Mouse (Mus musculus) heart, postnatal 14 days (tissue): ENCODE measurements around the gene Zbtb7a. TPM values are rescaled to one million over a fixed set of nuclear protein-coding genes. Genes with fewer than 3 reads are reported as not detected.
"Not testable (repeated sequence)": the region's sequence is repeated elsewhere in the genome, so short reads cannot be mapped to it uniquely, and the experiment has no call there.

Source experiments
- DNase-seq, 2 experiments: peaks; one replicate each; pipeline ENCODE4 v3.0.0; 2021 to 2022
- intact Hi-C: fragments of 180-260 bp; cut with DNase I; formaldehyde crosslinking; loops from one replicate; pipeline ENCODE4 v1.15.1; 2025
- total RNA-seq, 2 experiments: library from RNA; stranded (reverse); gene quantifications; 2 replicates each; pipeline ENCODE4 v1.2.3; 2021

Zbtb7a gene
- total RNA-seq, 2 experiments from 2014 or later = 40.8 to 43.2 TPM

DNA sequence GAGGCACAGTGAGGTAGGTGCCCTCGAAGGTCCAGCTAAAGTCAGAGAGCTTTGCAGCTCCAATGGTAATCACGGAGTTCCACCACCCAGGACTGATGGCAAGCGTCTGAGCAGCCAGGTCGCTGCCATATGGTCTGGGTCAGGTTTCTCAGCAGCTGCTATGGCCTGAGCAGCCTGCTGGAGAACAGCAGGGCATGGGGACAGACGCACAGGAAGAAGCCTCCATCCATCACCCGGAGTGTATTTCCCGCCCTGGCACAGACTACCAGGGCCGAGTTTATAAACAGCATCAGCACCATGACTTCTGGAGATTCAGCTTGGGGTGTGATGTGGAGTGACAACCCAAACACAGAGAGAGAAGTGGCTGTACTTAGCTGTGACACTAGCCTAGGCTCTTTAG lies 30.1 kb downstream of the Zbtb7a start:
- no peak for DNase-seq
- intact Hi-C loops = no loop called here

DNA sequence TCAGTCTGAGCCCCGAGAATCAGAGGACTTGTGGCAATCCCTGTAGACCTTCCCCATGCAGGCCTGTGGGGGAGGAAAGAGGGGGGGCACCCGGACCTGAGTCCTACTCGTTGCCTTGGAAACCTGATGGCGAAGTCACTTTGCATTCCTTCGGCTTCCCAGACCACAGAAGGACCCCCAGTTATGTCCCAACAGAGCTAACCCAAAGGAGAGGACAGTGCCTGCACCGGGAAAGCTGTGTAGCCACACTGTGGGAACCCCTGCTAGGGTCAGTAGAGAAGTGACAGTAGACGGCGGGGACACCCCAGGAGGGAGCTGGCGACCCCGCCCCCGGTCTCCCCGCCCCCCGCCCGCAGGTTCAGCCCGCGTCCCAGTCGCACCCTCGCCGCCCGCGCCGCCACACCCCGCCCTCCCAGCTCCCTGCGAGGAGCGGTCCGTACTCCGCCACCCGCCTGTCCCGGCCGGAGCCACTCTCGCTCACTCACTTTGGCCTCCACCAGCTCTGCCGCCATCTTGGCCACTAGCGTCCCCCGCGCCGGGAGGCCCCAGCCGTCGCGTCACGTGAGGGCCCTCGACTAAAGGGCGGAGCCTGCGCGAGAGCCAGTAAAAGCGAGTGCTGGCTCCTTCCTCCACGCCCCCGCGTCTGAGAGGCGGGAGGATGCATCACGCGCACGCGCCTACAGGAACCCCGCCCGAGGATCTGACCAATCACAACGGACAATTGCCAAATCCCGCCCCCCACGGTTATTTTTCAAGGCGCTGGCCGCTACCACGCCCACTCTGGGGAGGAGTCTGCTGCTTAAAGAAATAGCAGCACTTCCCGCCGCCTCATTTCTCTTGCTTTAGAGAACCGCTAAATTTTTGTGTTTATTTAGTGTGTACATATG lies 32.4 kb downstream of the Zbtb7a start, which contains the start of gene Pias4:
Gene Pias4 (minus strand): TSS at position 724 of the 887 bp plus-strand sequence.
- DNase-seq = peak; percentile 100
- intact Hi-C loops = loop anchor here (2.0 kb wide), 1 partner anchor 29 kb away; no protein-coding TSS in a partner anchor

DNA sequence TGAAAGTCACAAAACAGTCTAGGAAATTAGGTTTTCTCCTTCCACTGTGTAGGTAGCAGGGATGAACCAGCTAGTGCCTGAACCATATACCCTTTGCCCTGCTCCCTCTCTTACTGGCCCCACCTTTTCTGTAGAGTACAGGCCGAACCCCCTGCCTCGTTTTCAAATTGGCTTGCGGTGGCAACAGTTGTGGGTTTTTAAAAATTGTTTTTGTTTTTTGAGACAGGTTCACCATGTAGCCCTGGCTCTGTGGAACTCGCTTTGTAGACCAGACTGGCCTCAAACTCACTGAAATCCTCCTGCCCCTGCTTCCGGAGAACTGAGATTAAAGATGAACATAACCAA lies 33.0 kb downstream of the Zbtb7a start:
- DNase-seq = no peak
- intact Hi-C loops = no loop called here

DNA sequence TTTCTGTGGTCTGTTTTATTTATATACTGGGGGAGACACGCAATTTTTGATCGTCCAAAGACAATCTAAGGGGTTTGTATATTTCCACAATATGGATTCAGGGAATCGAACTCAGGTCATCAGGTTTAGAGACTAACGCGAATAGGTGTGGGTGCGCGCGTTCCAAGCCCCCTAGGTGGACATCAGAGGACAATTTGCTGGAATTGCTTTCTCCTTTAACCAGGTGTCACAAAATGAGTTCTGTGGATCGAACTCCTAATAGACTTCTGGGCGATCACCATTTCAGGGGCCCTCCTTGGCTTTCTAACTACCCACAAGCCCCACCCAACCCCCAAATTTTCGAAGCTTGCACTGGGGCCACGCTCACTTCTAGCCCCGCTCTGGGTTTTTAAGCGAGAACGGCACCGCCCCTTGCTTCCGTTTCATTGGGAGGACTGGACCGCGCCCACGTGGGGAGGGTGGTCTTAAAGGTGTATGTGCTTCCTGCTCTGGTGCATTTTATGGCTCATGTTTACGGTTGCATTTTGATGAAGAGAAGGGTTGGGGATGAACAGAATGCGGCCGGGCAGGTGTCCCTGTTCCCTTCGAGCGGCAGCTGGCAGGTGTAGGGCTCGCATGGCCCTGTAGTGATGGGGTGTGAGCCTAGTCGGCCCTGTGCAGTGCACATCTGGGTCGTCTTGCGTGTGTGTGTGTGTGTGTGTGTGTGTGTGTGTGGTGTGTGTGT lies 33.7 kb downstream of the Zbtb7a start:
- intact Hi-C loops = no loop called here
- peak; percentile 84 to 85 for DNase-seq

DNA sequence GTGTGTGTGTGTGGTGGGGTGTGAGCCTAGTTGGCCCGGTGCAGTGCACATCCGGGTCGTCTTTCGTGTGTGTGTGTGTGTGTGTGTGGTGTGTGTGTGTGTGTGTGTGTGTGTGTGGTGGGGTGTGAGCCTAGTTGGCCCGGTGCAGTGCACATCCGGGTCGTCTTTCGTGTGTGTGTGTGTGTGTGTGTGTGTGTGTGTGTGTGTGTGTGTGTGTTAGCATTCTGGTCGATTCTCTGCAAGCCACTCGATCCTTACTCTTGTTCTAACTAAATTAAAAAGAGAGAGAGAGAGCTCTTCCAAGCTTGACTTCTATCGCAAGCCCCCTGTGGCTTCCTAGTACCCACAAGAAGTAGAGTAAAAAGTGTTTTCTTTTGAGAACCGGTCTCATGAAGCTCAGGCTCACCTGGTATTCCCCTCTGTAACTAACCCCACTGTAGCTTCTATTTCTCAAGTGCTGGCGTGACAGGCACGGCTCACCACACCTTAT lies 34.4 kb downstream of the Zbtb7a start:
- intact Hi-C loops = not testable (repeated sequence)
- peak in 1 of 2 experiments; percentile 32 for DNase-seq

DNA sequence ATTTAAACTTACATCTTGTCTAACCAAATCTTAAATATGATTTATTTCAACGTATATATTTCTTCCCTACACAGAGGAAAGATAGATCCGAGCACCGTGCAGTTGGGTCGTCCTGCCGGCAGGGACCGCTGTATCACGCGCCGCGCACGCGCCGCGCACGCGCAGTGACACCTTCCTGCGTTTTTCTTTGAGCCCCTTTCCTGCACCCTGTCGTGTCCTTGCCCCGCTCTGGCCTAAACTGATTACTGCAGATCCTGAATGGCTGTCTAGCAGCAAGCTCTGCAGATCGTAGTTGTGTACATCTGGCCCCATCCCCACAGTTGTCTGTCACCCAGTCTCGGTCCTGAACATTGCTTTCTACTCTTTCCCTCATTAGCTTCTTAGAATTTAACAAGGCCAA lies 38.1 kb downstream of the Zbtb7a start:
- intact Hi-C loops = loop anchor here (5.0 kb wide), 2 partner anchors 66 to 156 kb away; partner anchors contain the start of gene Map2k2
- peak; percentile 87 to 88 for DNase-seq

DNA sequence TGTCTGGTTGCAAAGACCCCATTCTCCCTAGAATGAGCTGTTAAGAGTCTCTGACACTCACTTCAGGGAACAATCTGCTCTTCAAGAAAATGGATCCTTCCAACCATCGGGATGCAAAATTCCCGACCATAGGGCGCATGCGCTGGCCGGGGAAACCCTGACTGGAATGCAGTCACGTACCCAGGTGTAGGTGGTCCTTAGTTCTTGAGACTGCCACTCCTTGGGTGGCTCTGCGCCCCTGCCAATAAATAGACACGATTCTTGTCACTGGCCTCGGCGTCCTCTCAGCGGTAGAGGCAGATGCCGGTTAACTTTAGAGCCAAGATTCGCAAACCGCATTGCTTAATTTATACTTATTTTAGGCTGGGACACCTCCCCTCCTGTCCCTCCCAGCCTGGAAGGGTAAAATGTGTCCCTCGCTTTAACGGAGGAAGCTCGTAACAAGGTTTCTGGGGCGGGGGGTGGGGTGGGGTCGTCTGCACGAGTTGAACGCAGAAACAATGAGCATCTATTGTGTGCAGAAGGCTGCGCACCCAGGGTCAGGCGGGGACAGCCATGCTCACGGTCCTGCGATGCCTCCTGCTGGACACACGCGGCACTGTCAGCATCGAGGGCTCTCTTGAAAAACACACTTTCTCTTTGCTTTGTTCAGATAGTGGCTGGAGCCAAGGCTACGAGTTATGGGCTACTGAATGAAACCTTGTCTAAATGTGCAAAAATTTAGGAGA lies 39.8 kb downstream of the Zbtb7a start:
- intact Hi-C loops = loop anchor here (2.0 to 5.0 kb wide), 4 partner anchors 67 to 177 kb away; partner anchors contain the start of gene Map2k2
- DNase-seq = peak; percentile 90 to 95

DNA sequence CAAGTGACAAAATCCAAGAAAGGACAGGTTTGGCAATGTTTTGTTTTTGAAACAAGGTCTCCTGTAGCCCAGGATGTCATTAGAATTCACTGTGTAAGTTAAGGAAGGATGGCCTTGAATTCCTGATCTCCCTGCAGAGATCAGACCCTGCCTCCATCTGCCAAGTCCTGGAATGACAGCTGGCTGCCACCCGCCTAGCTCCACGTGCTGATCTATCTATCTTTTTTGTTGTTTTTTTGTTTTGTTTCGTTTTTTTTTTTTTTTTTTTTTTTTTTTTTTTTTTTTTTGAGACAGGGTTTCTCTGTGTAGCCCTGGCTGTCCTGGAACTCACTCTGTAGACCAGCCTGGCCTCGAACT lies 40.3 kb downstream of the Zbtb7a start:
- intact Hi-C loops = loop anchor here (2.0 to 5.0 kb wide), 2 partner anchors 89 to 178 kb away; no protein-coding TSS in a partner anchor
- DNase-seq = not testable (repeated sequence)

DNA sequence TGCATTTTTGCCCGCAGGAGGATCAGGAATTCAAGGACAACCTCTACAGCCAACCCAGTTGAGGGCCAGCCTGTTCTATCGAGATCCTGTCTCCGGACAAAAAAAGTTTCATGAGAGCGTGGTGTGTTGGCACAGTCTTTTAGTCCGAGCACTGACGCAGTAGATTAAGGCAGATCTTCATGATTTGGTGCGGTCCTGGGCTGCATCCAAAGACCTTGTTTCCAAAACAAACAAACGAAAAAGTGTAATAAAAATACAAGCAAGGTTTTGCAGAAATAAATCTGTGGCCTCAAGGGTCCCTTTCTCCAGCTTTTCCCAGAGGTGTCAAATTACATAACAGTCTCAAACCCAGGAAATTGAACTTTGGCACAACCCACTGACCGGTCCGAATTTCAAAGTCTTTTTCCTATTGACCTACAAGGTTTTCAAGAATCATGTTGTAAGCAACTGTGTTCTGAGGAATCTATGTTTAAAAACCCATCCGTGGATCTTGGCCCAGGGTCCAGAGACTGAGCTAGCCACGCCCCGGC lies 41.0 kb downstream of the Zbtb7a start:
- peak in 1 of 2 experiments; percentile 49 for DNase-seq
- intact Hi-C loops = loop anchor here (2.0 to 5.0 kb wide), 2 partner anchors 89 to 179 kb away; no protein-coding TSS in a partner anchor

DNA sequence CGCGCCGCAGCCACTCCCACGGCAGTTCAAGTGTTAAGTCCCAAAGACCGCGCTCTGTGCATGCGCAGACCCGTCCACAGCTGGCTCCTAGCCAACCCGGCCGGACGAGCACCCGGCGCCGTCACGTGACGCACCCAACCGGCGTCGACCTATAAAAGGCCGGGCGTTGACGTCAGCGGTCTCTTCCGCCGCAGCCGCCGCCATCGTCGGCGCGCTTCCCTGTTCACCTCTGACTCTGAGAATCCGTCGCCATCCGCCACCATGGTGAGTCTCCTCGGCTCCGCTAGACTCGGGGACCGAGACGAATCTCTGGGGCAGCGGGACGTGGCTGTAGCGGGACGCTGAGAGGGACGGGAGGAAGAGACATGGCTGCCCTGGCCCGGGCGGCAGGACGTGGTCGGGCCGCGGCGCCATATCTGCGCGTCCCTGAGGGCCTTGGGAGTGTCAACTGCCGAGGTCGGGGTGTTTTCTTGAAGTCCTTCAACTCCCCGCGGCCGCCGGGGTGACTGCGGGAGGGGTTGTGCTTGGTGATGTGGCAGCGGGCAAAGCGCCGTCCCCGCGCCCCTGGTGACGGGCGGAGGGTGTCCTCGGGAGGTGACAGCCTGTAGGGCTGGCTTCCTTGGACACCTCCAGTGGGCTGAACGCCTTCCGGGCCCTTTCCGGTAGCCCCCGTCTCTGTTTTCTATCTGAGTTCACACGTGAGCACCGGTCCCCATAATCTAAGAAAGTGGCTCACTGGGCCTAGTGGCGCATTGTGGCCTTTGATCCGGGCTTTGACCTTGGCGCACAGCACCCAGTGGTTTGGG lies 41.6 kb downstream of the Zbtb7a start, which contains the start of gene Eef2:
Gene Eef2 (plus strand): TSS at position 166 of the 806 bp plus-strand sequence.
- DNase-seq = peak; percentile 100
- intact Hi-C loops = loop anchor here (5.0 kb wide), 1 partner anchor 179 kb away; no protein-coding TSS in a partner anchor

DNA sequence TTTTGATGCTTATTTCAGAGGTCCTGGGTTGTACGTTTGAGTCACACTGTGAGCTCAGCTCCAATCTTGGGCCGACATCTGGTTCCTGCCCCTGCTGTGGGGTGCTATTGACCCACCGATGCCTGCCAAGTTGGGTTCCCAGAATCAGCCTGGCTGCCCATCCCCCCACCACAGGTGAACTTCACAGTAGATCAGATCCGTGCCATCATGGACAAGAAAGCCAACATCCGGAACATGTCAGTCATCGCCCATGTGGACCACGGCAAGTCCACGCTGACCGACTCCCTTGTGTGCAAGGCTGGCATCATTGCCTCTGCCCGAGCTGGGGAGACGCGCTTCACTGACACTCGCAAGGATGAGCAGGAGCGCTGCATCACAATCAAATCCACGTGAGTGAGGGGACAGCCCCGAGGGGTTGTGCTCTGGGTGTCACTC lies 42.5 kb downstream of the Zbtb7a start:
- peak in 1 of 2 experiments; percentile 37 for DNase-seq
- intact Hi-C loops = loop anchor here (5.0 kb wide), 1 partner anchor 180 kb away; no protein-coding TSS in a partner anchor

DNA sequence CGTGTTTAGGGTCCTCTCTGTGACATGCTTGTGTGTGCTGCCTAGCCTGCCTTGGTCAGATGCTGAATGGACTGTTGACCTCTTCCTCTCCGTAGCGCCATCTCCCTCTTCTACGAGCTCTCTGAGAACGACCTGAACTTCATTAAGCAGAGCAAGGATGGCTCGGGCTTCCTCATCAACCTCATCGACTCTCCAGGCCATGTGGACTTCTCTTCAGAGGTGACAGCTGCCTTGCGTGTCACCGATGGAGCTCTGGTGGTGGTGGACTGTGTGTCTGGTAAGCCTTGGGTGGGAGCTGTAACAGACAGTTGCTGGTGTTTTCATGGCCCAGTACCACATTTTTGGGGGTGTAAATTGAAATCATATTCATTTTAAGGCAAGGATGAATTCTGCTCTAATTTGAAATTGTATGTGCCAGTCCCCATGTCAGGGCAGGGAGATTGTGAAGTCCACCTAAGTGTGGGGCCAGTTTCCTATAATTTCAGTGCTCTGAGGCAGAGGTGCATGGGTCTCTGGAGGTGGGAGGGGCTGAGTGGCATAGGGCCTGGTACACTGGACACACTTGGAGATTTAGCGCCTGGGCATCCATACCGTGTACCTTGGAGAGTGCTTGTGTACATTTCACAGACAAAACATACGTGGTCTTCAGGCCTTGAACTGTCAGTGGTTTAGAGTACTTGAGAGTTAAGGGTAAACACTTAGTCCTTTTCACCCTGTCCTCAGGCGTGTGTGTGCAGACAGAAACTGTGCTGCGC lies 43.1 kb downstream of the Zbtb7a start:
- intact Hi-C loops = loop anchor here (5.0 kb wide), 1 partner anchor 181 kb away; no protein-coding TSS in a partner anchor
- peak in 1 of 2 experiments; percentile 23 for DNase-seq

DNA sequence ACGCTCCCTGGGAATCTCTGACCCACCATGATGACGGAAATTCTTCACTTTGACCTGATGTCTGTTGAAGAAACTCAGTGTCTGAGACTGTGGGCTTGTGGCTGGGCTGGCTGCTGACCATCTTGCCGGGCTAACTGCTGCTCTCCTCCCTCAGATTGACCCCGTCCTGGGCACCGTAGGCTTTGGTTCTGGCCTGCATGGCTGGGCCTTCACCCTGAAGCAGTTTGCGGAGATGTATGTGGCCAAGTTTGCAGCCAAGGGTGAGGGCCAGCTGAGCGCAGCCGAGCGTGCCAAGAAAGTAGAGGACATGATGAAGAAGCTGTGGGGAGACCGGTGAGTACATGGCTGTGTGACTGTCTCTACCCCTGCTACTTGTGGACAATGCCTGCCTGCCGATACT lies 43.9 kb downstream of the Zbtb7a start:
- intact Hi-C loops = loop anchor here (5.0 kb wide), 1 partner anchor 182 kb away; no protein-coding TSS in a partner anchor
- peak in 1 of 2 experiments; percentile 10 for DNase-seq

DNA sequence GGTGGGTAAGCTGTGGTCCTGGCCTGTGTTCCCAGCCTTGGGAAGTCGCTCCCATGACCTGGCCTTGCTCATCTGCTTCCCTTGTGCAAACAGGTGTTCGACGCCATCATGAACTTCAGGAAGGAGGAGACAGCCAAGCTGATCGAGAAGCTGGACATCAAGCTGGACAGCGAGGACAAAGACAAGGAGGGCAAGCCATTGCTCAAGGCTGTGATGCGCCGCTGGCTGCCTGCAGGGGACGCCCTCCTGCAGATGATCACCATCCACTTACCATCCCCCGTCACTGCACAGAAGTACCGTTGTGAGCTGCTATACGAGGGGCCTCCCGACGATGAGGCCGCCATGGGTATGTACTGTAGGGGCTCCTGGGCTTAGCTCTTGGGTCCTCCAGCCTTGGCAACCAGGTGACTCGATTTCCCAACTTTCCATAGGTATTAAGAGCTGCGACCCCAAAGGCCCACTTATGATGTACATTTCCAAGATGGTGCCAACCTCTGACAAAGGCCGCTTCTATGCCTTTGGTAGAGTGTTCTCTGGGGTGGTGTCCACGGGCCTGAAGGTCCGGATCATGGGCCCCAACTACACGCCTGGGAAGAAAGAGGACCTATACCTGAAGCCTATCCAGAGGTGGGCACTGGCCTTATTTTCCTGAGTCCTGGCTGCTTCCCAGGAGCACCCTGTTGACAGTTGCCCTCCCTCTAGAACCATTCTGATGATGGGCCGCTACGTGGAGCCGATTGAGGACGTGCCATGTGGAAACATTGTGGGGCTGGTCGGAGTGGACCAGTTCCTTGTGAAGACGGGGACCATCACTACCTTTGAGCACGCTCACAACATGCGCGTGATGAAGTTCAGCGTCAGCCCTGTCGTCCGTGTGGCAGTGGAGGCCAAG lies 44.7 kb downstream of the Zbtb7a start:
- peak in 1 of 2 experiments; percentile 9 for DNase-seq
- intact Hi-C loops = loop anchor here (5.0 kb wide), 1 partner anchor 182 kb away; no protein-coding TSS in a partner anchor

DNA sequence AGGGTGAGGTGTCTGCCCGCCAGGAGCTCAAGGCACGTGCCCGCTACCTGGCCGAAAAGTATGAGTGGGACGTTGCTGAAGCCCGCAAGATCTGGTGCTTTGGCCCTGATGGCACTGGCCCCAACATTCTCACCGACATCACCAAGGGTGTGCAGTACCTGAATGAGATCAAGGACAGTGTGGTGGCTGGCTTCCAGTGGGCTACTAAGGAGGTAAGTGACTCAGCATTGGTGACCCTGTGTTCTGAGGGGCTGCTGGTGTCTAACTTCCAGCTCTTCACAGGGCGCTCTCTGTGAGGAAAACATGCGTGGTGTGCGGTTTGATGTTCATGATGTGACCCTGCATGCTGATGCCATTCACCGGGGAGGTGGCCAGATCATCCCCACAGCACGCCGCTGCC lies 45.9 kb downstream of the Zbtb7a start:
- intact Hi-C loops = no loop called here
- DNase-seq = no peak

DNA sequence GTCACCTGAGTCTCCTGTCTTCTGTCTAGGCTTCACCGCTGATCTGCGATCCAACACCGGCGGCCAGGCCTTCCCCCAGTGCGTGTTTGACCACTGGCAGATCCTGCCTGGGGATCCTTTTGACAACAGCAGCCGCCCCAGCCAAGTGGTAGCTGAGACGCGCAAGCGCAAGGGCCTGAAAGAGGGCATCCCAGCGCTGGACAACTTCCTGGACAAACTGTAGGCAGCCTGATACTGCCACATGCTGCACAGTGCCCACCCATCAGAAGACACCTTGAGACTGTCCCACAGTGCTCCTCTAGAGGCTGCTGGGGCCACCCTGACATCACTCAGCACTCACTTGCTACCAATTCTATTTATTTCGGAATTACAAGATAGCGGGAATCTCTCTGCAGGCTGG lies 46.8 kb downstream of the Zbtb7a start:
- intact Hi-C loops = not testable (repeated sequence)

More for the DNA sequence above, 46.8 kb downstream of the Zbtb7a start:
- peak in 1 of 2 experiments; percentile 4 for DNase-seq
